ENCODE assay signal across 9 mouse cellular contexts in genomic region chr13:95481428-95481827, GRCm38 (mm10). TPM values are rescaled to one million over a fixed set of nuclear protein-coding genes. Genes with fewer than 3 reads are reported as not detected.
DNase-seq lines count a peak whose midpoint lies in the region; ATAC-seq and TF ChIP-seq lines count a peak whose summit lies in the region.
"Had no signal": no experiment of that assay in that cellular context is flagged by ENCODE, and none has a peak within 500 bp of the region (broad histone marks: within the 10 kb centered on the region; RNA-seq: fewer than 3 reads in every experiment).

No protein-coding gene starts in this region.

- H3K9me3 ChIP-seq in forebrain, postnatal 0 days (ENCODE audit: low read length), result no peaks in the 10 kb centered on the region
- no peaks in the 10 kb centered on the region for H3K9me3 ChIP-seq in hindbrain, embryonic 16.5 days (ENCODE audit: control insufficient read depth, low read length)
- no peaks in the 10 kb centered on the region for H3K9me3 ChIP-seq in midbrain, embryonic 10.5 days (replicated peaks)

- H3K4me3 ChIP-seq in forebrain, postnatal 0 days (ENCODE audit: low read depth, low read length), result no peak overlapping the region
- H3K4me3 ChIP-seq in hindbrain, embryonic 16.5 days (ENCODE audit: low read length), result no peak overlapping the region
- H3K4me3 ChIP-seq in midbrain, embryonic 10.5 days, result no peak overlapping the region

- H3K4me1 ChIP-seq in forebrain, postnatal 0 days (ENCODE audit: insufficient read depth), result no peaks in the 10 kb centered on the region
- H3K4me1 ChIP-seq in hindbrain, embryonic 16.5 days (ENCODE audit: control insufficient read depth, insufficient read depth, low read depth, low read length), result no peaks in the 10 kb centered on the region
- peaks cover 12% of the 10 kb centered on the region for H3K4me1 ChIP-seq in midbrain, embryonic 10.5 days

- H3K27me3 ChIP-seq in forebrain, postnatal 0 days (ENCODE audit: insufficient read depth, low read length), result no peaks in the 10 kb centered on the region
- no peaks in the 10 kb centered on the region for H3K27me3 ChIP-seq in hindbrain, embryonic 16.5 days (replicated peaks; ENCODE audit: control insufficient read depth, insufficient read depth, low read length)
- peaks cover 6% of the 10 kb centered on the region; the same call in 1 of the 2 replicates for H3K27me3 ChIP-seq in midbrain, embryonic 10.5 days (ENCODE audit: low read depth, poor library complexity, severe bottlenecking)

- ATAC-seq in forebrain, postnatal 0 days, result peak; percentile 54; the same call in 1 of the 2 replicates
- peak; percentile 84 for ATAC-seq in hindbrain, embryonic 16.5 days

- TF ChIP-seq CTCF in forebrain, postnatal 0 days (IDR thresholded peaks at IDR 0.05; ENCODE audit: low read depth), result peak; percentile 95

- DNase-seq in NIH3T3 (ENCODE audit: low read depth), result peak; percentile 81
- DNase-seq in cerebellum, adult 18-20 months, result peak; percentile 44 to 56
- peak; percentile 91 for DNase-seq in forebrain, postnatal 0 days
- DNase-seq in left cerebral cortex, adult 11 months (ENCODE audit: low spot score), result peak; percentile 54
- peak; percentile 78 for DNase-seq in midbrain, embryonic 10.5 days (ENCODE audit: low spot score)
- DNase-seq in right cerebral cortex, postnatal 25 days, result peak; percentile 66
- DNase-seq in urinary bladder, postnatal 4 days (ENCODE audit: low spot score in 2 of 2), result peak; percentile 58 to 83

- no peak overlapping the region for H3K4me2 ChIP-seq in forebrain, postnatal 0 days (ENCODE audit: low read depth)
- no peak overlapping the region for H3K4me2 ChIP-seq in hindbrain, embryonic 16.5 days (ENCODE audit: low read length)

- no peaks in the 10 kb centered on the region for H3K36me3 ChIP-seq in forebrain, postnatal 0 days (ENCODE audit: insufficient read depth)
- no peaks in the 10 kb centered on the region for H3K36me3 ChIP-seq in hindbrain, embryonic 16.5 days (ENCODE audit: control insufficient read depth, insufficient read depth, low read length)
- no peaks in the 10 kb centered on the region for H3K36me3 ChIP-seq in midbrain, embryonic 10.5 days

- H3K27ac ChIP-seq in forebrain, postnatal 0 days (ENCODE audit: low read depth, low read length), result no peak overlapping the region
- H3K27ac ChIP-seq in hindbrain, embryonic 16.5 days (ENCODE audit: low read depth, low read length), result no peak overlapping the region
- H3K27ac ChIP-seq in midbrain, embryonic 10.5 days (replicated peaks), result no peak overlapping the region
- H3K27ac ChIP-seq: macrophage had no signal

- no peak overlapping the region for H3K9ac ChIP-seq in forebrain, postnatal 0 days
- no peak overlapping the region for H3K9ac ChIP-seq in hindbrain, embryonic 16.5 days (ENCODE audit: low read depth, low read length)

- WGBS in forebrain, postnatal 0 days, result 12% methylated on average over 4 of the region's 4 CpGs
- 14% methylated on average over 4 of the region's 4 CpGs for WGBS in hindbrain, embryonic 16.5 days
- 25% methylated on average over 4 of the region's 4 CpGs for WGBS in midbrain, embryonic 10.5 days

RNA-seq across cellular contexts. Expression of gene S100z, which starts 2.9 kb away (rescaled TPM):
- total RNA-seq in forebrain, postnatal 0 days (2014; rRNA removed), result not detected in 2 replicates
- not detected in 2 replicates for polyA plus RNA-seq in forebrain, postnatal 0 days (2015; fragmentation: Nextera tagmentation; extraction: Ambion mirVana)
- not detected in 2 replicates for polyA plus RNA-seq in hindbrain, embryonic 16.5 days (2015; fragmentation: Nextera tagmentation; extraction: Ambion mirVana)
- polyA plus RNA-seq in midbrain, embryonic 10.5 days (2016; fragmentation: Nextera tagmentation; extraction: Ambion mirVana), result not detected in 2 replicates
- polyA plus RNA-seq: macrophage had no signal

RNA-seq across cellular contexts. Expression of gene Crhbp, which starts 36.7 kb away (rescaled TPM):
- 4.5 and 4.6 TPM in 2 replicates for total RNA-seq in forebrain, postnatal 0 days (2014; rRNA removed)
- polyA plus RNA-seq in forebrain, postnatal 0 days (2015; fragmentation: Nextera tagmentation; extraction: Ambion mirVana), result 5.1 and 5.5 TPM in 2 replicates
- 8.2 and 11.7 TPM in 2 replicates for polyA plus RNA-seq in hindbrain, embryonic 16.5 days (2015; fragmentation: Nextera tagmentation; extraction: Ambion mirVana)
- 1.4 and 1.8 TPM in 2 replicates for polyA plus RNA-seq in midbrain, embryonic 10.5 days (2016; fragmentation: Nextera tagmentation; extraction: Ambion mirVana)
- polyA plus RNA-seq: macrophage had no signal

RNA-seq across cellular contexts. Expression of gene F2rl1, which starts 43.6 kb away (rescaled TPM):
- 0.19 and 0.23 TPM in 2 replicates for total RNA-seq in forebrain, postnatal 0 days (2014; rRNA removed)
- 0.05 and 0.13 TPM in 2 replicates for polyA plus RNA-seq in forebrain, postnatal 0 days (2015; fragmentation: Nextera tagmentation; extraction: Ambion mirVana)
- 0.08 and 0.09 TPM in 2 replicates for polyA plus RNA-seq in hindbrain, embryonic 16.5 days (2015; fragmentation: Nextera tagmentation; extraction: Ambion mirVana)
- 0.15 and 0.31 TPM in 2 replicates for polyA plus RNA-seq in midbrain, embryonic 10.5 days (2016; fragmentation: Nextera tagmentation; extraction: Ambion mirVana)
- polyA plus RNA-seq: macrophage had no signal
